Mouse (Mus musculus): ENCODE measurements around the gene Ndfip2. TPM values are rescaled to one million over a fixed set of nuclear protein-coding genes. Genes with fewer than 3 reads are reported as not detected.

Ndfip2 gene
- polyA plus RNA-seq, 1 experiment from 2014 or later, result 57.3 TPM

DNA sequence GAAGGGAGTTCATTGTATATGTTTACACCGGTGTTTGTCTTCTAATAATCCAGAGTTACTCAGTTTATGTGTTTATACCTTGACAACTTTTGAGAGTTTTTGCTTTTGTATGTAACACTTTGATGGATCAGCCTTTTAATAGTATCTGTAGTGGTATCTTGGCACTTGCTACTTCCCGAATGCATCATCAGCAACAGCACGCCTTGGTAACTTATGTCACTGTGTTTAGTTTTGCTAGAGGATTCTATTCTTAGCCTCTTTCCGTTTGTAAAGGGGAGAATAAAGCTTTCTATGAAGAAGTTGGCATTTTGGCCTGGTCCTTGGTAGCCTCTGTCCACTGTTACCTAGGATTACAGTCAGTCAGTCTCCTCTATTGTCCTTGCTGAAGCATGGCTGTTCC is 14.2 kb downstream of the Ndfip2 start:
- H3K36me3 ChIP-seq (ENCODE audit: control insufficient read depth, insufficient read depth), result no peaks in the 10 kb centered on the region
- H3K27me3 ChIP-seq (ENCODE audit: control insufficient read depth, insufficient read depth, low read length), result no peaks in the 10 kb centered on the region
- no peak overlapping the region for H3K4me2 ChIP-seq (ENCODE audit: low read depth, low read length)
- no peaks in the 10 kb centered on the region for H3K9me3 ChIP-seq (replicated peaks; ENCODE audit: control insufficient read depth, low read length)
- no peak for ATAC-seq (replicated peaks; ENCODE audit: extremely low read depth, insufficient read depth, low FRiP score)
- H3K4me1 ChIP-seq (ENCODE audit: control insufficient read depth, insufficient read depth, low read length), result peaks cover 17% of the 10 kb centered on the region
- 45% methylated on average over 4 of the region's 4 CpGs for WGBS
- H3K27ac ChIP-seq (ENCODE audit: low read length), result no peak overlapping the region
- no peak overlapping the region for H3K9ac ChIP-seq (ENCODE audit: low read length)
- no peak overlapping the region for H3K4me3 ChIP-seq (ENCODE audit: low read length)

DNA sequence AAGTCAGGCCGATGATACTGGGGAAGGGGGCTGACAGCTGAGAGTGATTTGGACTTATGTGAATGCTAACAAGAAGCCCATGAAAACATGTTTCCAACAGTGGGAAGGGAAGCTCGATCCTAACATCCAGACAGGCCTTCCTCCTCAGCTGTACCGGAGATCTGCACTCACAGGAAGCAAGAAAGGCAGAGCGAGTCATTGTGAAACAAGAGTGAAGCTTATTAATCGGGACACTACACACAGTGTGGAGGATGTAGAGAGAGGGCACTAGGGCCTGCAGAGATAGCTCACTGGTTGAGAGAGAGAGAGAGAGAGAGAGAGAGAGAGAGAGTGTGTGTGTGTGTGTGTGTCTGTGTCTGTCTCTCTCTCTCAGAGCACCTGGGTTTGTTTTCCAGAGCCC is 16.8 kb downstream of the Ndfip2 start:
- H3K4me3 ChIP-seq (ENCODE audit: low read length), result no peak overlapping the region
- no peak overlapping the region for H3K27ac ChIP-seq (ENCODE audit: low read length)
- no peak for ATAC-seq (replicated peaks; ENCODE audit: extremely low read depth, insufficient read depth, low FRiP score)
- H3K9ac ChIP-seq (ENCODE audit: low read length), result no peak overlapping the region
- peaks cover 17% of the 10 kb centered on the region for H3K4me1 ChIP-seq (ENCODE audit: control insufficient read depth, insufficient read depth, low read length)
- no peaks in the 10 kb centered on the region for H3K9me3 ChIP-seq (replicated peaks; ENCODE audit: control insufficient read depth, low read length)
- no peaks in the 10 kb centered on the region for H3K36me3 ChIP-seq (ENCODE audit: control insufficient read depth, insufficient read depth)
- no peaks in the 10 kb centered on the region for H3K27me3 ChIP-seq (ENCODE audit: control insufficient read depth, insufficient read depth, low read length)
- no peak overlapping the region for H3K4me2 ChIP-seq (ENCODE audit: low read depth, low read length)
- 49% methylated on average over 5 of the region's 5 CpGs for WGBS

DNA sequence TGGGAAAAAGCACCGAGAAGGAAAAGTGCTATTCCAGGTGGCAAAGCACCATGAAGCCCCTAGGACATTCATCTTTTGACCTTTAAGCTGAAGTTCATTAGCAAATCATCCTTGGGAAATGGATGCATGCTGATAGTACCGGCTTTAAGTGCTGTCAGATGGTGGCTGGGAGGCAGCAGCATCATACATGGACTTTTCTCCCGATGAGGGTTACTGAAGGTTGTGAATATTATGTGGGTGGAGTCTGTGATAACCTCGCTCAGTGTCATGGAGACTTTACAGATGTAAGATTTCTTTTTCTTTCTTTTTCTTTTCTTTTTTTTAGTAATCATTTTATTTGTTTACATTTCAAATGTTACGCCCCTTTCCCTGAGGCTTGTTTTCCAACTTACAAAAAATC is 18.9 kb downstream of the Ndfip2 start:
- Histone ChIP-seq H3K9me3 (replicated peaks; ENCODE audit: control insufficient read depth, low read length) (no peaks in the 10 kb centered on the region), H3K4me1 (ENCODE audit: control insufficient read depth, insufficient read depth, low read length) (peaks cover 15% of the 10 kb centered on the region), H3K36me3 (ENCODE audit: control insufficient read depth, insufficient read depth) (no peaks in the 10 kb centered on the region), H3K27me3 (ENCODE audit: control insufficient read depth, insufficient read depth, low read length) (no peaks in the 10 kb centered on the region), H3K9ac (ENCODE audit: low read length) (no peak overlapping the region), H3K4me2 (ENCODE audit: low read depth, low read length) (no peak overlapping the region), H3K27ac (ENCODE audit: low read length) (no peak overlapping the region), H3K4me3 (ENCODE audit: low read length) (no peak overlapping the region)
- 72% methylated on average over 5 of the region's 5 CpGs for WGBS
- no peak for ATAC-seq (replicated peaks; ENCODE audit: extremely low read depth, insufficient read depth, low FRiP score)

DNA sequence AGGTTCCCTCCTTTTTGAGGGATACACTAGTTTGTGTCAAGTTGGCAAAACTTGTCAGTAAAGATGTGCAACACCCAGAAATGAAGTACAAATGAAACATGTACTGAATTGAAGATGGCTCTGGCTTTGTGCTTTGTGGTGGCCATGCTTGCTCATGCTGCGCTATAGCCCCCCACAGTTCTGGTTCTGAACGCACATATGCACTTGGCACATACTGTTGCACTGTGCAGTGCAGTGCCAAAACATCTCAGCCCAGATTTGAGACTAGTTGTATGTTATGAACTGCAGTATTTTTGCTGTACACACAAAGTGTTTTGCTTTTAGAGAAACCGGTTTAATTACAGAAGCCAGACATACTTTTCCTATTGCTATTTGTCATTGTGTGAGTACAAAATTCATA is 25.7 kb downstream of the Ndfip2 start:
- no peak overlapping the region for H3K9ac ChIP-seq (ENCODE audit: low read length)
- H3K9me3 ChIP-seq (replicated peaks; ENCODE audit: control insufficient read depth, low read length), result no peaks in the 10 kb centered on the region
- no peaks in the 10 kb centered on the region for H3K4me1 ChIP-seq (ENCODE audit: control insufficient read depth, insufficient read depth, low read length)
- no peak overlapping the region for H3K27ac ChIP-seq (ENCODE audit: low read length)
- H3K36me3 ChIP-seq (ENCODE audit: control insufficient read depth, insufficient read depth), result 0 out of 2 replicates have a peak, but pooled peaks cover 4% of the 10 kb centered on the region
- no peak overlapping the region for H3K4me3 ChIP-seq (ENCODE audit: low read length)
- 91% methylated on average over 3 of the region's 3 CpGs for WGBS
- no peak for ATAC-seq (replicated peaks; ENCODE audit: extremely low read depth, insufficient read depth, low FRiP score)
- no peaks in the 10 kb centered on the region for H3K27me3 ChIP-seq (ENCODE audit: control insufficient read depth, insufficient read depth, low read length)
- no peak overlapping the region for H3K4me2 ChIP-seq (ENCODE audit: low read depth, low read length)

- 93% methylated on average over 4 of the region's 4 CpGs for WGBS
- Histone ChIP-seq H3K36me3 (ENCODE audit: control insufficient read depth, insufficient read depth) (peaks cover 4% of the 10 kb centered on the region; the same call in 1 of the 2 replicates), H3K9me3 (replicated peaks; ENCODE audit: control insufficient read depth, low read length) (no peaks in the 10 kb centered on the region), H3K4me1 (ENCODE audit: control insufficient read depth, insufficient read depth, low read length) (no peaks in the 10 kb centered on the region), H3K4me2 (ENCODE audit: low read depth, low read length) (no peak overlapping the region), H3K27me3 (ENCODE audit: control insufficient read depth, insufficient read depth, low read length) (no peaks in the 10 kb centered on the region), H3K9ac (ENCODE audit: low read length) (no peak overlapping the region), H3K4me3 (ENCODE audit: low read length) (no peak overlapping the region), H3K27ac (ENCODE audit: low read length) (no peak overlapping the region)
- ATAC-seq (replicated peaks; ENCODE audit: extremely low read depth, insufficient read depth, low FRiP score), result no peak
Observed at GRCm38 (mm10) chr14:105287557-105287956, 29.2 kb downstream of the Ndfip2 start.

DNA sequence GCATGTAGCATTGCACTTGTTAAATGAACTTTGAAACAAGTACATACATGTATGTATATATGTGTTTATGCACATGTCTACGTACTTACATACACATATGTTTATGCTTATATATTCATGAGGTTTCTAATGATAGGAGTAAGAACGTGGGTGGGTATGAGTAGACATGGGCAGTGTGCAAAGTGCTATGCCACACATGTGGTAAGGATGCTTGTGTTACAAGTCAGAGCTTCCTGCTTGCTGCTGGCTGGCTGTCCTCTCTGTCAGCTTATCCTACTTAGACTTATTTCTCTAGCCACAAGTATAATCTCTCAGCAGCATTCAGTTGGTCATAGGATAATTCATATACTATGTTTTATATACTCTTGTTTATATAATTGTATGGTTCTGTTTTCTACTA is 29.6 kb downstream of the Ndfip2 start:
- 89% methylated on average over 2 of the region's 2 CpGs for WGBS
- H3K27me3 ChIP-seq (ENCODE audit: control insufficient read depth, insufficient read depth, low read length), result no peaks in the 10 kb centered on the region
- no peak overlapping the region for H3K27ac ChIP-seq (ENCODE audit: low read length)
- H3K4me1 ChIP-seq (ENCODE audit: control insufficient read depth, insufficient read depth, low read length), result no peaks in the 10 kb centered on the region
- H3K36me3 ChIP-seq (ENCODE audit: control insufficient read depth, insufficient read depth), result peaks cover 4% of the 10 kb centered on the region; the same call in 1 of the 2 replicates
- no peak overlapping the region for H3K4me3 ChIP-seq (ENCODE audit: low read length)
- ATAC-seq (replicated peaks; ENCODE audit: extremely low read depth, insufficient read depth, low FRiP score), result no peak
- no peak overlapping the region for H3K4me2 ChIP-seq (ENCODE audit: low read depth, low read length)
- no peak overlapping the region for H3K9ac ChIP-seq (ENCODE audit: low read length)
- H3K9me3 ChIP-seq (replicated peaks; ENCODE audit: control insufficient read depth, low read length), result no peaks in the 10 kb centered on the region

DNA sequence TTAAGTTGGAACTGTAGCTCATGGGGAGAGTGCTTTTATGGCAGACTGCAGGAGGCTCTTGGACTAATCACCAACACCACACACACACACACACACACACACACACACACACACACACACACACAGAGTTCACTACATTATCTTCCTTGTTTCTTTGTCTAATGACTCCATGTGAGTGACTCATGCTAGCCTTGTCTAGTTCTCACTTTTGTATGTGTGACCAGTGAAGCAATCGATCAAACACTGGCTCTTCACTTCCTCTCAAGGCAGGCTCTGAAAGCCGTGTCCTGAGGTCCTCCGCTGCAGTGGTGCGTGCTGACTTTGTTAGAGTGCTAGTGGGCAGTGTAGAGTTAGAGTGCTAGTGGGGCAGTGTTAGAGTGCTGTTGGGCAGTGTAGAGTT is 30.2 kb downstream of the Ndfip2 start:
- Histone ChIP-seq H3K4me1 (ENCODE audit: control insufficient read depth, insufficient read depth, low read length) (no peaks in the 10 kb centered on the region), H3K4me3 (ENCODE audit: low read length) (no peak overlapping the region), H3K4me2 (ENCODE audit: low read depth, low read length) (no peak overlapping the region), H3K9me3 (replicated peaks; ENCODE audit: control insufficient read depth, low read length) (no peaks in the 10 kb centered on the region), H3K27me3 (ENCODE audit: control insufficient read depth, insufficient read depth, low read length) (no peaks in the 10 kb centered on the region), H3K9ac (ENCODE audit: low read length) (no peak overlapping the region), H3K27ac (ENCODE audit: low read length) (no peak overlapping the region), H3K36me3 (ENCODE audit: control insufficient read depth, insufficient read depth) (peaks cover 4% of the 10 kb centered on the region; the same call in 1 of the 2 replicates)
- no peak for ATAC-seq (replicated peaks; ENCODE audit: extremely low read depth, insufficient read depth, low FRiP score)
- 86% methylated on average over 4 of the region's 4 CpGs for WGBS

DNA sequence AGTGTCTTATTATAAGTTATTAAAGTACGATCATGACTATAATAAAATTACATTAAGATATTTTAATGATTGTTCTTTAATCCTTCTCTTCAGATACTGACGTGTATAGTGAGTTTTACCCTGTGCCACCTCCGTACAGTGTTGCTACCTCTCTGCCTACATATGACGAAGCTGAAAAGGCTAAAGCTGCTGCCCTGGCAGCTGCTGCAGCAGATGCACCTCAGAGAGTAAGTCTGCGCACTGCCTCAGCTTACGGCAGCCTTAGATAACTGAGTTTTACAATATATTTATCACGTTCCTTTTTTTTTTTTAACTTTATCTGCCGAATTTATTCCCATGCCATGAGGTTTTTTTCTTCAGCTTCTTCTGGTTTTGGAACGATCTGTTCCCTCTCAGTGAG is 33.8 kb downstream of the Ndfip2 start:
- Histone ChIP-seq H3K36me3 (ENCODE audit: control insufficient read depth, insufficient read depth) (peaks cover 5% of the 10 kb centered on the region; the same call in 1 of the 2 replicates), H3K9me3 (replicated peaks; ENCODE audit: control insufficient read depth, low read length) (no peaks in the 10 kb centered on the region), H3K4me2 (ENCODE audit: low read depth, low read length) (no peak overlapping the region), H3K27ac (ENCODE audit: low read length) (no peak overlapping the region), H3K9ac (ENCODE audit: low read length) (no peak overlapping the region), H3K27me3 (ENCODE audit: control insufficient read depth, insufficient read depth, low read length) (no peaks in the 10 kb centered on the region), H3K4me1 (ENCODE audit: control insufficient read depth, insufficient read depth, low read length) (no peaks in the 10 kb centered on the region), H3K4me3 (ENCODE audit: low read length) (no peak overlapping the region)
- no peak for ATAC-seq (replicated peaks; ENCODE audit: extremely low read depth, insufficient read depth, low FRiP score)
- WGBS, result 89% methylated on average over 9 of the region's 9 CpGs

- Histone ChIP-seq H3K36me3 (ENCODE audit: control insufficient read depth, insufficient read depth) (peaks cover 3% of the 10 kb centered on the region; the same call in 1 of the 2 replicates), H3K27me3 (ENCODE audit: control insufficient read depth, insufficient read depth, low read length) (no peaks in the 10 kb centered on the region), H3K9ac (ENCODE audit: low read length) (no peak overlapping the region), H3K4me2 (ENCODE audit: low read depth, low read length) (no peak overlapping the region), H3K4me3 (ENCODE audit: low read length) (no peak overlapping the region), H3K9me3 (replicated peaks; ENCODE audit: control insufficient read depth, low read length) (no peaks in the 10 kb centered on the region), H3K4me1 (ENCODE audit: control insufficient read depth, insufficient read depth, low read length) (no peaks in the 10 kb centered on the region), H3K27ac (ENCODE audit: low read length) (no peak overlapping the region)
- WGBS, result 86% methylated on average over 3 of the region's 3 CpGs
- no peak for ATAC-seq (replicated peaks; ENCODE audit: extremely low read depth, insufficient read depth, low FRiP score)
Observed at GRCm38 (mm10) chr14:105293777-105294176, 35.4 kb downstream of the Ndfip2 start.

All from heart, embryonic 16.5 days (tissue).